Mouse (Mus musculus) cerebellum, adult (tissue): ENCODE data around the gene Ranbp3l.

ENCODE experiments used
- ATAC-seq: cut with Nextera tagmentation; 2 replicates; pipeline ENCODE4 v1.9.2; 2017; ENCODE audit warnings: mild to moderate bottlenecking, moderate library complexity, mixed read lengths; ENCODE audit not compliant: insufficient number of reproducible peaks, low FRiP score, low TSS enrichment

The Ranbp3l gene

GRCm38 (mm10) chr15:9090662-9091061 lies 122.9 kb downstream of the Ranbp3l start:
- ATAC-seq: no peak

GRCm38 (mm10) chr15:9093598-9094365 lies 126.0 kb downstream of the Ranbp3l start:
- ATAC-seq: no peak

- ATAC-seq: peak; percentile 72; the same call in 1 of the 2 replicates
Measured at GRCm38 (mm10) chr15:9094366-9094750, 126.6 kb downstream of the Ranbp3l start.

GRCm38 (mm10) chr15:9096865-9097264 lies 129.1 kb downstream of the Ranbp3l start:
- ATAC-seq: no peak

- no peak for ATAC-seq
Measured at GRCm38 (mm10) chr15:9100446-9101077, 132.8 kb downstream of the Ranbp3l start.

- no peak for ATAC-seq
Measured at GRCm38 (mm10) chr15:9106303-9107074, 138.7 kb downstream of the Ranbp3l start.

- no peak for ATAC-seq
Measured at GRCm38 (mm10) chr15:9110526-9111347, 143.0 kb downstream of the Ranbp3l start.

- no peak for ATAC-seq
Measured at GRCm38 (mm10) chr15:9111648-9112047, 143.9 kb downstream of the Ranbp3l start.

GRCm38 (mm10) chr15:9113556-9113955 lies 145.8 kb downstream of the Ranbp3l start:
- ATAC-seq: no peak

- ATAC-seq: no peak
Measured at GRCm38 (mm10) chr15:9114131-9114530, 146.4 kb downstream of the Ranbp3l start.

GRCm38 (mm10) chr15:9114599-9114998 lies 146.8 kb downstream of the Ranbp3l start:
- no peak for ATAC-seq
